Mouse (Mus musculus): ENCODE data around the gene 1810024B03Rik. TPM values are rescaled to one million over a fixed set of nuclear protein-coding genes. Genes with fewer than 3 reads are reported as not detected.

1810024B03Rik gene
- polyA plus RNA-seq, 1 experiment = 2.8 TPM

- Histone ChIP-seq H3K4me1 (ENCODE audit: control insufficient read depth, insufficient read depth, low read length) (peaks cover 16% of the 10 kb centered on the region), H3K4me3 (ENCODE audit: insufficient read depth, low read depth, low read length) (no peak overlapping the region), H3K36me3 (ENCODE audit: control insufficient read depth, insufficient read depth, low read length) (no peaks in the 10 kb centered on the region), H3K27me3 (replicated peaks; ENCODE audit: control insufficient read depth, insufficient read depth, low read length) (no peaks in the 10 kb centered on the region), H3K27ac (ENCODE audit: insufficient read depth, low read depth, low read length) (no peak overlapping the region)
- DNase-seq = no peak
- WGBS = 95% methylated on average over 7 of the region's 7 CpGs
- no peak for TF ChIP-seq CTCF (conservative IDR thresholded peaks at IDR 0.05; ENCODE audit: insufficient read depth, insufficient read length, low read depth, low read length)
- TF ChIP-seq POLR2A (IDR thresholded peaks at IDR 0.05; ENCODE audit: low read depth, low read length) = no peak
These were observed 68.1 kb downstream of the 1810024B03Rik start for GRCm38 (mm10) chr2:127140011-127140410.

GRCm38 (mm10) chr2:127139605-127140004, 68.5 kb downstream of the 1810024B03Rik start:
- Histone ChIP-seq H3K4me1 (ENCODE audit: control insufficient read depth, insufficient read depth, low read length) (peaks cover 16% of the 10 kb centered on the region), H3K4me3 (ENCODE audit: insufficient read depth, low read depth, low read length) (no peak overlapping the region), H3K36me3 (ENCODE audit: control insufficient read depth, insufficient read depth, low read length) (no peaks in the 10 kb centered on the region), H3K27ac (ENCODE audit: insufficient read depth, low read depth, low read length) (no peak overlapping the region), H3K27me3 (replicated peaks; ENCODE audit: control insufficient read depth, insufficient read depth, low read length) (no peaks in the 10 kb centered on the region)
- TF ChIP-seq POLR2A (IDR thresholded peaks at IDR 0.05; ENCODE audit: low read depth, low read length) = no peak
- TF ChIP-seq CTCF (conservative IDR thresholded peaks at IDR 0.05; ENCODE audit: insufficient read depth, insufficient read length, low read depth, low read length) = no peak
- DNase-seq = no peak
- 98% methylated on average over 1 of the region's 1 CpGs for WGBS

- H3K27ac ChIP-seq (ENCODE audit: insufficient read depth, low read depth, low read length) = no peak overlapping the region
- no peak for TF ChIP-seq POLR2A (IDR thresholded peaks at IDR 0.05; ENCODE audit: low read depth, low read length)
- H3K4me3 ChIP-seq (ENCODE audit: insufficient read depth, low read depth, low read length) = no peak overlapping the region
- no peaks in the 10 kb centered on the region for H3K36me3 ChIP-seq (ENCODE audit: control insufficient read depth, insufficient read depth, low read length)
- peak; percentile 26 for DNase-seq
- H3K4me1 ChIP-seq (ENCODE audit: control insufficient read depth, insufficient read depth, low read length) = peaks cover 16% of the 10 kb centered on the region
- no peaks in the 10 kb centered on the region for H3K27me3 ChIP-seq (replicated peaks; ENCODE audit: control insufficient read depth, insufficient read depth, low read length)
- 72% methylated on average over 8 of the region's 8 CpGs for WGBS
These were observed 69.0 kb downstream of the 1810024B03Rik start for GRCm38 (mm10) chr2:127139094-127139493.

GRCm38 (mm10) chr2:127138449-127138848, 69.6 kb downstream of the 1810024B03Rik start:
- Histone ChIP-seq H3K4me1 (ENCODE audit: control insufficient read depth, insufficient read depth, low read length) (peaks cover 14% of the 10 kb centered on the region), H3K4me3 (ENCODE audit: insufficient read depth, low read depth, low read length) (no peak overlapping the region), H3K36me3 (ENCODE audit: control insufficient read depth, insufficient read depth, low read length) (no peaks in the 10 kb centered on the region), H3K27me3 (replicated peaks; ENCODE audit: control insufficient read depth, insufficient read depth, low read length) (no peaks in the 10 kb centered on the region), H3K27ac (ENCODE audit: insufficient read depth, low read depth, low read length) (no peak overlapping the region)
- 54% methylated on average over 4 of the region's 4 CpGs for WGBS
- TF ChIP-seq POLR2A (IDR thresholded peaks at IDR 0.05; ENCODE audit: low read depth, low read length) (no peak), CTCF (conservative IDR thresholded peaks at IDR 0.05; ENCODE audit: insufficient read depth, insufficient read length, low read depth, low read length) (no peak)
- peak; percentile 63 for DNase-seq

- WGBS = 86% methylated on average over 10 of the region's 10 CpGs
- TF ChIP-seq CTCF (conservative IDR thresholded peaks at IDR 0.05; ENCODE audit: insufficient read depth, insufficient read length, low read depth, low read length) (no peak), POLR2A (IDR thresholded peaks at IDR 0.05; ENCODE audit: low read depth, low read length) (no peak)
- DNase-seq = no peak
- no peaks in the 10 kb centered on the region for H3K36me3 ChIP-seq (ENCODE audit: control insufficient read depth, insufficient read depth, low read length)
- no peaks in the 10 kb centered on the region for H3K27me3 ChIP-seq (replicated peaks; ENCODE audit: control insufficient read depth, insufficient read depth, low read length)
- no peak overlapping the region for H3K4me3 ChIP-seq (ENCODE audit: insufficient read depth, low read depth, low read length)
- H3K27ac ChIP-seq (ENCODE audit: insufficient read depth, low read depth, low read length) = no peak overlapping the region
- peaks cover 12% of the 10 kb centered on the region for H3K4me1 ChIP-seq (ENCODE audit: control insufficient read depth, insufficient read depth, low read length)
These were observed 70.2 kb downstream of the 1810024B03Rik start for GRCm38 (mm10) chr2:127137838-127138420.

GRCm38 (mm10) chr2:127136979-127137378, 71.1 kb downstream of the 1810024B03Rik start:
- DNase-seq = peak; percentile 61
- 9% methylated on average over 5 of the region's 5 CpGs for WGBS
- Histone ChIP-seq H3K4me1 (ENCODE audit: control insufficient read depth, insufficient read depth, low read length) (peaks cover 5% of the 10 kb centered on the region), H3K27ac (ENCODE audit: insufficient read depth, low read depth, low read length) (0 out of 2 replicates have a peak overlapping the region, but pooled peaks have one; percentile 36), H3K4me3 (ENCODE audit: insufficient read depth, low read depth, low read length) (no peak overlapping the region), H3K36me3 (ENCODE audit: control insufficient read depth, insufficient read depth, low read length) (no peaks in the 10 kb centered on the region), H3K27me3 (replicated peaks; ENCODE audit: control insufficient read depth, insufficient read depth, low read length) (no peaks in the 10 kb centered on the region)
- TF ChIP-seq CTCF (conservative IDR thresholded peaks at IDR 0.05; ENCODE audit: insufficient read depth, insufficient read length, low read depth, low read length) = no peak
- TF ChIP-seq POLR2A (IDR thresholded peaks at IDR 0.05; ENCODE audit: low read depth, low read length) = no peak

Other genes starting within 250 kb of the 1810024B03Rik start
- gene Ap4e1, start 199.6 kb downstream of the 1810024B03Rik start, polyA plus RNA-seq (2012; rRNA removed) = 1.8 and 2.4 TPM in 2 replicates
- gene Blvra, start 137.6 kb downstream of the 1810024B03Rik start, polyA plus RNA-seq (2012; rRNA removed) = 30.1 and 43.3 TPM in 2 replicates
- 0.34 and 0.61 TPM in 2 replicates for gene Ncaph, start 74.3 kb downstream of the 1810024B03Rik start, polyA plus RNA-seq (2012; rRNA removed)
- gene Itpripl1, start 64.8 kb downstream of the 1810024B03Rik start, polyA plus RNA-seq (2012; rRNA removed) = 17.3 and 17.7 TPM in 2 replicates
- 45.9 and 46.8 TPM in 2 replicates for gene Snrnp200, start 106 bp upstream of the 1810024B03Rik start, polyA plus RNA-seq (2012; rRNA removed)
- gene Ciao1, start 39.5 kb upstream of the 1810024B03Rik start, polyA plus RNA-seq (2012; rRNA removed) = 101 and 114 TPM in 2 replicates
- 90.0 and 105 TPM in 2 replicates for gene Tmem127, start 39.6 kb upstream of the 1810024B03Rik start, polyA plus RNA-seq (2012; rRNA removed)
- gene Stard7, start 61.9 kb upstream of the 1810024B03Rik start, polyA plus RNA-seq (2012; rRNA removed) = 57.2 and 62.2 TPM in 2 replicates
- gene Dusp2, start 127.9 kb upstream of the 1810024B03Rik start, polyA plus RNA-seq (2012; rRNA removed) = 1.0 and 5.7 TPM in 2 replicates
- not detected in 2 replicates for gene Astl, start 130.4 kb upstream of the 1810024B03Rik start, polyA plus RNA-seq (2012; rRNA removed)
- gene Adra2b, start 154.9 kb upstream of the 1810024B03Rik start, polyA plus RNA-seq (2012; rRNA removed) = 64.7 and 68.2 TPM in 2 replicates
- 1.4 and 1.9 TPM in 2 replicates for gene Gpat2, start 216.9 kb upstream of the 1810024B03Rik start, polyA plus RNA-seq (2012; rRNA removed)
- gene Fahd2a, start 236.3 kb upstream of the 1810024B03Rik start, polyA plus RNA-seq (2012; rRNA removed) = 71.9 and 86.5 TPM in 2 replicates

Measured in kidney, adult 2 months (tissue).